25 mouse cellular contexts compared by ENCODE assay signal in genomic region chr15:13303456-13303855, GRCm38 (mm10).
"Had no signal": no experiment of that assay in that cellular context is flagged by ENCODE, and none has a peak within 500 bp of the region (broad histone marks: within the 10 kb centered on the region; RNA-seq: fewer than 3 reads in every experiment).

No protein-coding gene starts in this region.

- DNase-seq: gastrocnemius, postnatal 14 days; gastrocnemius, postnatal 36 days; heart, adult 11 months; heart, adult 2 months; heart, postnatal 14 days; heart, postnatal 36 days; kidney, adult 18-20 months; kidney, adult 8-10 months; kidney, postnatal 10 days; kidney, postnatal 25 days; kidney, postnatal 4 days; liver; liver, embryonic 13.5 days; liver, postnatal 0 days had no signal

- H3K27ac ChIP-seq: heart, adult 2 months; heart, embryonic 13.5 days; heart, embryonic 15.5 days; hindbrain, embryonic 13.5 days; hindbrain, embryonic 15.5 days; hindbrain, postnatal 0 days; intestine, embryonic 15.5 days; layer of hippocampus, adult 2 months; limb, embryonic 10.5 days; limb, embryonic 12.5 days; liver, embryonic 13.5 days; liver, embryonic 15.5 days had no signal

- H3K4me3 ChIP-seq: heart, adult 2 months; heart, embryonic 13.5 days; heart, embryonic 15.5 days; hindbrain, embryonic 13.5 days; hindbrain, embryonic 15.5 days; intestine, embryonic 15.5 days; layer of hippocampus, adult 2 months; limb, embryonic 10.5 days; limb, embryonic 12.5 days; liver, embryonic 13.5 days; liver, embryonic 15.5 days had no signal

- ATAC-seq: hindbrain, postnatal 0 days; intestine, embryonic 15.5 days; intestine, postnatal 0 days; liver, postnatal 0 days had no signal
